Comparison of ENCODE assay signal across 7 mouse cellular contexts in the genomic region with DNA sequence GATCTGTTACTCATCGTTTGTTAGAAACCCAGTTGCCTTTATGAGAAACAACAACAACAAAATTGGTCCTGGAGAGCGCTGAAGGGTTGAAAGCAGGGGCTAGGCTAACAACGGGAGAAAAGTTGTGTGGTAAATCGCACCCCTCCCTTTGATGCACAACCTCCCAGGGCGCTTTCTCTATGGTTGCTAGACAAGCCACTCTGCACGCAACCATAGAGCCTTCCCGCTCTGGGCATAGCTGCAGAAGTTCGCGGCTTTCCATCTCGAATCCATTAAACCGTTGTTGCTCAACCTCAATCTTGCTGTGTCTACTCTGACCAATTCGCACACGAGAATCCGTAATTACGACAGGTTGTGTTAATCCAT. TPM values are rescaled to one million over a fixed set of nuclear protein-coding genes. Genes with fewer than 3 reads are reported as not detected.
DNase-seq lines count a peak whose midpoint lies in the region; ATAC-seq and TF ChIP-seq lines count a peak whose summit lies in the region.

No protein-coding gene starts in this region.

- WGBS in limb, embryonic 11.5 days = under 1% methylated on average over 15 of the region's 15 CpGs
- WGBS in midbrain, embryonic 11.5 days = under 1% methylated on average over 15 of the region's 15 CpGs
- WGBS in stomach, embryonic 14.5 days = 0% methylated on average over 15 of the region's 15 CpGs

- peak overlapping the region; percentile 98 for H3K4me3 ChIP-seq in left cerebral cortex, adult 2 months
- peak overlapping the region; percentile 99 for H3K4me3 ChIP-seq in limb, embryonic 11.5 days (ENCODE audit: low read depth, low read length)
- H3K4me3 ChIP-seq in midbrain, embryonic 11.5 days (ENCODE audit: low read depth, low read length) = peak overlapping the region; percentile 98
- peak overlapping the region; percentile 99 for H3K4me3 ChIP-seq in stomach, embryonic 14.5 days (ENCODE audit: low read depth, low read length)

- peak in 1 of 2 experiments; percentile 40 for DNase-seq in left cerebral cortex, adult 2 months (ENCODE audit: extremely low spot score in 1 of 2, low spot score in 2 of 2)
- no peak for DNase-seq in left cerebral cortex, adult 9 months (ENCODE audit: low spot score in 2 of 2)
- DNase-seq in embryo, embryonic 11 days = peak; percentile 83
- peak; percentile 76 for DNase-seq in limb, embryonic 11.5 days (ENCODE audit: low spot score)
- DNase-seq in midbrain, embryonic 11.5 days (ENCODE audit: low spot score, missing footprints) = no peak

- no peaks in the 10 kb centered on the region for H3K9me3 ChIP-seq in limb, embryonic 11.5 days (ENCODE audit: control insufficient read depth, low read length)
- H3K9me3 ChIP-seq in midbrain, embryonic 11.5 days (ENCODE audit: control insufficient read depth, low read length) = no peaks in the 10 kb centered on the region
- no peaks in the 10 kb centered on the region for H3K9me3 ChIP-seq in stomach, embryonic 14.5 days (ENCODE audit: control insufficient read depth, low read depth, low read length)

- peak overlapping the region; percentile 94 for H3K27ac ChIP-seq in left cerebral cortex, adult 2 months
- H3K27ac ChIP-seq in limb, embryonic 11.5 days (replicated peaks; ENCODE audit: low read depth, low read length) = peak overlapping the region; percentile 74
- H3K27ac ChIP-seq in midbrain, embryonic 11.5 days (ENCODE audit: low read depth, low read length) = peak overlapping the region; percentile 88
- peak overlapping the region; percentile 87 for H3K27ac ChIP-seq in stomach, embryonic 14.5 days (ENCODE audit: low read length)

- ATAC-seq in granulocyte monocyte progenitor cell, adult 5-6 weeks (replicated peaks; ENCODE audit: poor library complexity, severe bottlenecking) = peak; percentile 32
- ATAC-seq in limb, embryonic 11.5 days (ENCODE audit: insufficient number of reproducible peaks, low FRiP score, low TSS enrichment, low read depth) = peak; percentile 45
- ATAC-seq in midbrain, embryonic 11.5 days (ENCODE audit: low FRiP score) = peak; percentile 54
- peak; percentile 35; the same call in 1 of the 2 replicates for ATAC-seq in stomach, embryonic 14.5 days (ENCODE audit: insufficient number of reproducible peaks, insufficient read depth, low FRiP score, low read depth)

- intact Hi-C loops in left cerebral cortex, adult 2 months (cut with DNase I) = loop anchor here (10.0 kb wide), 1 partner anchor 1441 kb away; a partner anchor contains a TSS

- TF ChIP-seq CTCF in left cerebral cortex, adult 2 months (IDR thresholded peaks at IDR 0.05) = no peak

- no peaks in the 10 kb centered on the region for H3K27me3 ChIP-seq in limb, embryonic 11.5 days (ENCODE audit: control insufficient read depth, insufficient read depth, low read length)
- H3K27me3 ChIP-seq in midbrain, embryonic 11.5 days (ENCODE audit: control insufficient read depth, insufficient read depth, low read length) = no peaks in the 10 kb centered on the region
- H3K27me3 ChIP-seq in stomach, embryonic 14.5 days (ENCODE audit: control insufficient read depth, insufficient read depth, low read length) = no peaks in the 10 kb centered on the region

- peak overlapping the region; percentile 38 for H3K9ac ChIP-seq in limb, embryonic 11.5 days (ENCODE audit: low read length)
- H3K9ac ChIP-seq in midbrain, embryonic 11.5 days (ENCODE audit: low read length) = peak overlapping the region; percentile 72
- no peak overlapping the region; the same call in 1 of the 2 replicates for H3K9ac ChIP-seq in stomach, embryonic 14.5 days (replicated peaks; ENCODE audit: low read depth, low read length)

- H3K36me3 ChIP-seq in limb, embryonic 11.5 days (ENCODE audit: control insufficient read depth, insufficient read depth, low read length) = peaks cover 4% of the 10 kb centered on the region; the same call in 1 of the 2 replicates
- peaks cover under 1% of the 10 kb centered on the region; the same call in 1 of the 2 replicates for H3K36me3 ChIP-seq in midbrain, embryonic 11.5 days (ENCODE audit: control insufficient read depth, insufficient read depth, low read length)
- peaks cover 20% of the 10 kb centered on the region for H3K36me3 ChIP-seq in stomach, embryonic 14.5 days (ENCODE audit: control insufficient read depth, insufficient read depth, low read length)

- peak overlapping the region; percentile 63 for H3K4me2 ChIP-seq in limb, embryonic 11.5 days (ENCODE audit: low read depth, severe bottlenecking)
- peak overlapping the region; percentile 95 for H3K4me2 ChIP-seq in midbrain, embryonic 11.5 days
- peak overlapping the region; percentile 92 for H3K4me2 ChIP-seq in stomach, embryonic 14.5 days (replicated peaks; ENCODE audit: low read depth, low read length)

- peaks cover 9% of the 10 kb centered on the region; the same call in 1 of the 2 replicates for H3K4me1 ChIP-seq in limb, embryonic 11.5 days (ENCODE audit: control insufficient read depth, insufficient read depth, low read length)
- H3K4me1 ChIP-seq in midbrain, embryonic 11.5 days (ENCODE audit: control insufficient read depth, insufficient read depth, low read length) = peaks cover 12% of the 10 kb centered on the region
- peaks cover 14% of the 10 kb centered on the region for H3K4me1 ChIP-seq in stomach, embryonic 14.5 days (ENCODE audit: control insufficient read depth, insufficient read depth, low read length)

RNA-seq across cellular contexts. Expression of a gene that starts 0.9 kb away (rescaled TPM):
- total RNA-seq in left cerebral cortex, adult 2 months (2021) = 100 to 1,000 TPM in 1 of 2 experiments, 10 to 100 TPM in 1; 96.5 to 101 TPM
- total RNA-seq in granulocyte monocyte progenitor cell, adult 5-6 weeks (2014; fragmentation: Nextera tagmentation) = 146 and 152 TPM in 2 replicates
- total RNA-seq in granulocyte monocyte progenitor cell, adult 5-6 weeks (2017) = 146 and 175 TPM in 2 replicates
- 82.9 and 87.8 TPM in 2 replicates for polyA plus RNA-seq in limb, embryonic 11.5 days (2014; fragmentation: Nextera tagmentation; extraction: Ambion mirVana)
- 69.2 and 74.2 TPM in 2 replicates for polyA plus RNA-seq in midbrain, embryonic 11.5 days (2014; fragmentation: Nextera tagmentation; extraction: Ambion mirVana)
- 77.2 and 77.8 TPM in 2 replicates for polyA plus RNA-seq in stomach, embryonic 14.5 days (2014; fragmentation: Nextera tagmentation; extraction: Ambion mirVana)

RNA-seq across cellular contexts. Expression of a gene that starts 33.1 kb away (rescaled TPM):
- total RNA-seq in left cerebral cortex, adult 2 months (2021) = 10 to 100 TPM; 33.2 to 40.5 TPM
- 1.0 and 4.0 TPM in 2 replicates for total RNA-seq in granulocyte monocyte progenitor cell, adult 5-6 weeks (2014; fragmentation: Nextera tagmentation)
- 0.43 and 5.5 TPM in 2 replicates for total RNA-seq in granulocyte monocyte progenitor cell, adult 5-6 weeks (2017)
- polyA plus RNA-seq in limb, embryonic 11.5 days (2014; fragmentation: Nextera tagmentation; extraction: Ambion mirVana) = 32.1 and 32.5 TPM in 2 replicates
- 17.4 and 21.8 TPM in 2 replicates for polyA plus RNA-seq in midbrain, embryonic 11.5 days (2014; fragmentation: Nextera tagmentation; extraction: Ambion mirVana)
- 66.4 and 75.3 TPM in 2 replicates for polyA plus RNA-seq in stomach, embryonic 14.5 days (2014; fragmentation: Nextera tagmentation; extraction: Ambion mirVana)

RNA-seq across cellular contexts. Expression of a gene that starts 36.6 kb away (rescaled TPM):
- total RNA-seq in left cerebral cortex, adult 2 months (2021) = 10 to 100 TPM; 65.4 to 66.5 TPM
- 35.6 and 51.7 TPM in 2 replicates for total RNA-seq in granulocyte monocyte progenitor cell, adult 5-6 weeks (2014; fragmentation: Nextera tagmentation)
- total RNA-seq in granulocyte monocyte progenitor cell, adult 5-6 weeks (2017) = 8.9 and 14.8 TPM in 2 replicates
- 33.1 and 35.3 TPM in 2 replicates for polyA plus RNA-seq in limb, embryonic 11.5 days (2014; fragmentation: Nextera tagmentation; extraction: Ambion mirVana)
- polyA plus RNA-seq in midbrain, embryonic 11.5 days (2014; fragmentation: Nextera tagmentation; extraction: Ambion mirVana) = 26.8 and 32.1 TPM in 2 replicates
- polyA plus RNA-seq in stomach, embryonic 14.5 days (2014; fragmentation: Nextera tagmentation; extraction: Ambion mirVana) = 29.4 and 30.8 TPM in 2 replicates

Comparison
In these comparisons a context has a peak if more than half of its experiments do, and no peak if none do; other contexts are left out.
1. DNase-seq: peak in embryo, embryonic 11 days (single experiment) and limb, embryonic 11.5 days (single experiment); none in left cerebral cortex, adult 9 months (0 of 2) and midbrain, embryonic 11.5 days (single experiment).
2. Peak in every context shown above with its lines, with median percentiles within 50 percentile points of each other: H3K27ac ChIP-seq, H3K4me3 ChIP-seq, ATAC-seq and H3K4me2 ChIP-seq.